23 mouse cellular contexts compared by ENCODE assay signal in genomic region chr16:40974084-40974483, GRCm38 (mm10).
DNase-seq lines count a peak whose midpoint lies in the region; ATAC-seq lines count a peak whose summit lies in the region.
"Had no signal": no experiment of that assay in that cellular context is flagged by ENCODE, and none has a peak within 500 bp of the region (broad histone marks: within the 10 kb centered on the region; RNA-seq: fewer than 3 reads in every experiment).

No protein-coding gene starts in this region.

- no peak overlapping the region for H3K4me2 ChIP-seq in forebrain, embryonic 13.5 days
- H3K4me2 ChIP-seq in forebrain, embryonic 16.5 days (ENCODE audit: low read length), result no peak overlapping the region
- H3K4me2 ChIP-seq: embryonic facial prominence, embryonic 12.5 days; embryonic facial prominence, embryonic 15.5 days; heart, embryonic 11.5 days; hindbrain, embryonic 12.5 days; hindbrain, embryonic 15.5 days had no signal

- H3K4me3 ChIP-seq in forebrain, embryonic 13.5 days, result no peak overlapping the region
- no peak overlapping the region for H3K4me3 ChIP-seq in forebrain, embryonic 16.5 days (replicated peaks; ENCODE audit: low read length)
- H3K4me3 ChIP-seq: embryonic facial prominence, embryonic 12.5 days; embryonic facial prominence, embryonic 15.5 days; hindbrain, embryonic 12.5 days; hindbrain, embryonic 15.5 days had no signal

- 0 out of 2 replicates have a peak, but pooled peaks cover 3% of the 10 kb centered on the region for H3K27me3 ChIP-seq in forebrain, embryonic 13.5 days
- H3K27me3 ChIP-seq in forebrain, embryonic 16.5 days (replicated peaks; ENCODE audit: control insufficient read depth, insufficient read depth, low read length), result peaks cover 2% of the 10 kb centered on the region; the same call in 1 of the 2 replicates
- H3K27me3 ChIP-seq: embryonic facial prominence, embryonic 15.5 days; hindbrain, embryonic 12.5 days; hindbrain, embryonic 15.5 days had no signal

- ATAC-seq in forebrain, embryonic 13.5 days, result peak; percentile 75; the same call in 1 of the 2 replicates
- ATAC-seq in forebrain, embryonic 16.5 days, result peak; percentile 54
- ATAC-seq: activated CD4-positive, CD25-positive, alpha-beta regulatory T cell, adult 4 months; CD4-positive, CD25-positive, alpha-beta regulatory T cell, adult 4 months; intestine, postnatal 0 days had no signal

- no peak overlapping the region for H3K27ac ChIP-seq in forebrain, embryonic 13.5 days
- no peak overlapping the region for H3K27ac ChIP-seq in forebrain, embryonic 16.5 days (ENCODE audit: low read length)
- H3K27ac ChIP-seq: embryonic facial prominence, embryonic 12.5 days; embryonic facial prominence, embryonic 15.5 days; hindbrain, embryonic 12.5 days; hindbrain, embryonic 15.5 days had no signal

- no peaks in the 10 kb centered on the region for H3K9me3 ChIP-seq in forebrain, embryonic 13.5 days (replicated peaks)
- no peaks in the 10 kb centered on the region for H3K9me3 ChIP-seq in forebrain, embryonic 16.5 days (ENCODE audit: control insufficient read depth, low read length)
- H3K9me3 ChIP-seq: embryonic facial prominence, embryonic 12.5 days; embryonic facial prominence, embryonic 15.5 days; hindbrain, embryonic 12.5 days; hindbrain, embryonic 15.5 days had no signal

- H3K9ac ChIP-seq in forebrain, embryonic 13.5 days, result no peak overlapping the region
- no peak overlapping the region for H3K9ac ChIP-seq in forebrain, embryonic 16.5 days (replicated peaks; ENCODE audit: low read depth, low read length)
- H3K9ac ChIP-seq: embryonic facial prominence, embryonic 12.5 days; embryonic facial prominence, embryonic 15.5 days; hindbrain, embryonic 12.5 days; hindbrain, embryonic 15.5 days had no signal

- 27% methylated on average over 2 of the region's 2 CpGs for WGBS in forebrain, embryonic 13.5 days
- WGBS in forebrain, embryonic 16.5 days, result 7% methylated on average over 2 of the region's 2 CpGs

- H3K4me1 ChIP-seq in forebrain, embryonic 13.5 days, result no peaks in the 10 kb centered on the region
- H3K4me1 ChIP-seq in forebrain, embryonic 16.5 days (replicated peaks; ENCODE audit: control insufficient read depth, insufficient read depth, low read length), result 0 out of 2 replicates have a peak, but pooled peaks cover 2% of the 10 kb centered on the region
- H3K4me1 ChIP-seq: embryonic facial prominence, embryonic 12.5 days; embryonic facial prominence, embryonic 15.5 days; hindbrain, embryonic 12.5 days; hindbrain, embryonic 15.5 days had no signal

- DNase-seq in retina, postnatal 1 day, result peak; percentile 49
- DNase-seq in retina, embryonic 14.5 days (ENCODE audit: low spot score), result no peak
- DNase-seq in right cerebral cortex, adult 2 months (ENCODE audit: low spot score in 2 of 2), result no peak
- no peak for DNase-seq in adrenal gland, postnatal 14 days
- DNase-seq: adrenal gland, adult 8-10 months; adrenal gland, postnatal 36 days; cerebellum, adult 11 months; cerebellum, adult 2 months; cerebellum, adult 9-11 months; cerebellum, postnatal 25 days; gastrocnemius, postnatal 10 days; gastrocnemius, postnatal 36 days; heart, adult 11 months had no signal

- H3K36me3 ChIP-seq in forebrain, embryonic 13.5 days (ENCODE audit: poor library complexity, severe bottlenecking), result no peaks in the 10 kb centered on the region
- no peaks in the 10 kb centered on the region for H3K36me3 ChIP-seq in forebrain, embryonic 16.5 days (ENCODE audit: control insufficient read depth, insufficient read depth)
- H3K36me3 ChIP-seq: embryonic facial prominence, embryonic 12.5 days; embryonic facial prominence, embryonic 15.5 days; hindbrain, embryonic 12.5 days; hindbrain, embryonic 15.5 days had no signal
